Mouse (Mus musculus) lung, postnatal 0 days (tissue): ENCODE measurements around the gene Gmppa.

Source experiments
- CTCF ChIP-seq: IDR thresholded peaks from 2 replicates; pipeline ENCODE4 v1.5.1; 2016; ENCODE audit warnings: antibody characterized with exemption, mild to moderate bottlenecking
- EP300 ChIP-seq: IDR thresholded peaks from 2 replicates; pipeline ENCODE4 v1.6.1; 2016; ENCODE audit warnings: antibody characterized with exemption, mild to moderate bottlenecking, control low read depth

DNA sequence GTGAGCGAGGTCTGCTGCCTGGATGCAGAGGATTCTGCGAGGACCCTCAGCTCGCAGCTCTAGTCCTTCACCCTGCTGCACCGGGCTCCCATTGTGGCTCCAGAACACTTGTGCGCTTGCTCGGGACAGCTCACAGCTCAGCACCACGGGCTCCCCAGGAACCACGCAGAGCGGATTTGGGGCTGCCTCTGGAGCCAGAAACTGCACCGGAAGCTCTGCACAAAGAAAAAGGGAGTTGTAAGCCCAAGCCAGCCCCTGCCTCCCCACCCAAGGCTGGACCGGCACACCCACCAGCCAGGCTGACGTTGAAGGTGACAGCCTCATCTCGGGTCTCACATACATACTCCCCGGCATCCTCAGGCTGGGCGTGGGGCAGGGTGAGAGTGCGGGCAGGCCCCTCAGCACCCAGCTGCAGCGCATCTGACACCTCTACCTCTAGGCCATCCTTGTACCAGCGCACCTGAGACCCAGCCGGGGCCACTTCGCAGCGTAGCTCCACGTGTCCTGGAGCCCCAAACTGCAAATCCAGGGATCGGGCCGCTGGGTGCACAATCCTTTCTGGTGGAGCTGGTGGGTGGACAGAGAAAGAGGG is 56.9 kb downstream of the Gmppa start:
- TF ChIP-seq CTCF (no peak), EP300 (no peak)
